Mouse (Mus musculus): ENCODE data around the gene Rbks. TPM values are rescaled to one million over a fixed set of nuclear protein-coding genes. Genes with fewer than 3 reads are reported as not detected.

Gene Rbks
- total RNA-seq, 1 experiment from 2014 or later, result 17.7 TPM

DNA sequence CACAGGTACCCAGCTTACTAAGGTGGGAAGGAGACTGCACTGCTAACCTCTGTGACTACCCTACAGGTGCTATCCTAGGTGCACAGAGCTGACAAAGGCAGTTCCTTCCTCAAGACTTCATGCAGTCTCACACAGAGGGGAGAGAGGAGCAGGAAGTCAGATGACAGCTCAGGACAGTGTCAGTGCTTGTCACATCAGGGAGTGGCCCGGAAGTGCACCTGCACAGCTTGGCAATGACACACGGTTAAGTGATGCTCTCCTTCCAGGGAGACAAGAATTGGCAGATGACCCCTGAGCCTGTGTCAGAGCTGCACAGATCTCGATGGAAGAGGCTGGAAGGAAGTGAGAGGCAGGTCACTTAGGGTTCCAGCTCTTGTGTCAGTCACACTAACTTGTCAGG lies 115.5 kb downstream of the Rbks start:
- DNase-seq, result no peak

DNA sequence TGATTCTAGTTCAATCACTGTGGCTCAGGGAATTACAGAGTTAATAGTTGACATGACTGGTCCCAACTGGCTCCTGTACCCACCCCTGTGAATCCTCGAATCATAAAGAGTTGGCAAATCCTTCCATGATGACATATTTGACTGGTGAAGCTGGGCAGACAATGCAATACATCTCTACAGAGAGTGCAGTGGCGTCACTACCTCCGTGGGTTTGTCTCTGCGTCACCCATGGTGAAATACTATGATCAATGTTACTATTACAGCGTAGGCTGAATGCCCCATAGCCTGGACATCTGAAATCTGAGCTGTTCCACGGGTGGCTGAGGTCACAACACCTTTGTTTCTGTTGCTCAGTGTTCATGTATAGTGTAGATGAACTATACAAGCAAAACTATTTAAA lies 116.2 kb downstream of the Rbks start:
- DNase-seq, result no peak

DNA sequence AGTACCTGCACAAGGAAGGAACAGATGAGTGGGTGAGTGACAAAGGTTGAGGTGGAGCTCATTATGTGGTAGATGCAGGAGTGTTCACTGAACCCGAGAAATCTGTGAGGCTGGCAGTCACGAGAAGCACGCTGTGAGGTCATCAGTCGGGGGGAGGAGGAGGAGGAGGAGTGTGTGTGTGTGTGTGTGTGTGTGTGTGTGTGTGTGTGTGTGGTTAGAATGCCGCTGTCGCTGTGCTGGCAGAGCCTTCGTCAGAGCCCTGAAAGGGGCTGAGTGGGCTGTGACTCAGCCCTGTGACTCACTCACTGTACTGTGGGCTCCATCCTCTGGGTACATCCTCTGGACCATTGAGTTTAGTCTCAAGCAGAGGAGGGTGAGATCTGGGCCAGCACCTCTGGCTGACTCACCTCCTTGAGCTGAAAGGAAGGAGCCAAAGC lies 120.9 kb downstream of the Rbks start:
- peak; percentile 80 for DNase-seq

Small RNAs within 50 kb of the gene (microRNA-seq; reads per million reads assigned to microRNA genes)
- 0 reads per million in 2 experiments for gene Mir3473e

Other genes with a start within 250 kb of the Rbks start
- 25.4 and 29.5 TPM in 2 replicates for gene Zfp512, start 245.2 kb downstream of the Rbks start, total RNA-seq (2021)
- not detected in 2 replicates for gene 4930548H24Rik, start 211.9 kb downstream of the Rbks start, total RNA-seq (2021)
- gene Gpn1, start 202.9 kb downstream of the Rbks start, total RNA-seq (2021), result 20.5 and 30.4 TPM in 2 replicates
- 35.7 and 38.4 TPM in 2 replicates for gene Slc4a1ap, start 170.6 kb downstream of the Rbks start, total RNA-seq (2021)
- gene Supt7l, start 169.8 kb downstream of the Rbks start, total RNA-seq (2021), result 16.3 and 23.0 TPM in 2 replicates
- 408 and 439 TPM in 2 replicates for gene Mrpl33, start 100.7 kb downstream of the Rbks start, total RNA-seq (2021)
- gene Babam2, start 57 bp upstream of the Rbks start, total RNA-seq (2021), result 138 and 152 TPM in 2 replicates

Measured in adrenal gland, postnatal 25 days (tissue).